Mouse (Mus musculus) CH12.LX (cell line): ENCODE results near the gene Fancc. TPM values are rescaled to one million over a fixed set of nuclear protein-coding genes. Genes with fewer than 3 reads are reported as not detected.

Source experiments
- DNase-seq: peaks from one replicate; pipeline ENCODE4 v3.0.0-alpha.2; 2013; ENCODE audit errors: extremely low read depth
- H3K27ac ChIP-seq: 2 replicates; pipeline ENCODE4 v1.5.1; 2012; ENCODE audit warnings: low read depth, mild to moderate bottlenecking, control low read depth, moderate library complexity; ENCODE audit not compliant: insufficient read depth
- H3K27me3 ChIP-seq: replicated peaks from 2 replicates; pipeline ENCODE3; 2012; ENCODE audit warnings: inconsistent platforms
- H3K36me3 ChIP-seq, 2 experiments: replicated peaks in 1 of 2; 2 replicates each; pipeline versions ENCODE3 to v1.6.1; 2012; ENCODE audit warnings: inconsistent platforms in 1 of 2, low read length in 1 of 2, mild to moderate bottlenecking in 1 of 2, mixed read lengths in 1 of 2, moderate library complexity in 1 of 2; ENCODE audit not compliant: control insufficient read depth in 1 of 2, insufficient read depth in 1 of 2
- H3K4me1 ChIP-seq, 2 experiments: 2 replicates each; pipeline ENCODE4 v1.6.1; 2012; ENCODE audit warnings: inconsistent platforms in 1 of 2, moderate library complexity in 1 of 2; ENCODE audit not compliant: insufficient read depth in 2 of 2, control insufficient read depth in 1 of 2
- H3K4me2 ChIP-seq: 2 replicates; pipeline ENCODE4 v1.6.1; 2012; ENCODE audit warnings: low read depth, mild to moderate bottlenecking, control low read depth; ENCODE audit not compliant: poor library complexity, insufficient read depth, severe bottlenecking
- H3K4me3 ChIP-seq, 3 experiments: fragments of 150-350 bp in 1 of 3; sonication (generic) in 1 of 3; replicated peaks in 1 of 3; 2 replicates each; pipeline versions ENCODE3 to v1.5.1; 2011 to 2012; ENCODE audit warnings: low read depth in 2 of 3, low read length in 2 of 3, mild to moderate bottlenecking in 2 of 3, moderate library complexity in 2 of 3, control low read depth in 1 of 3, improper control_type of control experiment in 1 of 3, inconsistent platforms in 1 of 3, mixed read lengths in 1 of 3; ENCODE audit not compliant: poor library complexity in 1 of 3
- H3K79me2 ChIP-seq: replicated peaks from 2 replicates; pipeline ENCODE4 v1.6.1; 2012; ENCODE audit warnings: mild to moderate bottlenecking, moderate library complexity; ENCODE audit not compliant: control insufficient read depth, poor library complexity, insufficient read depth, severe bottlenecking; ENCODE audit errors: extremely low read depth
- H3K9ac ChIP-seq: 2 replicates; pipeline ENCODE4 v1.6.1; 2012; ENCODE audit warnings: low read depth, mild to moderate bottlenecking, control low read depth, moderate library complexity; ENCODE audit not compliant: insufficient read depth
- H3K9me3 ChIP-seq: replicated peaks from 2 replicates; pipeline ENCODE3; 2012; ENCODE audit warnings: low read length, inconsistent platforms, mixed read lengths
- BHLHE40 ChIP-seq: IDR thresholded peaks from 2 replicates; pipeline ENCODE4 v1.6.1; 2011; ENCODE audit warnings: mild to moderate bottlenecking, low read depth, low read length, improper control_type of control experiment
- CHD2 ChIP-seq: IDR thresholded peaks from 2 replicates; pipeline ENCODE4 v1.6.1; 2011; ENCODE audit warnings: low read length, improper control_type of control experiment
- E2F4 ChIP-seq: IDR thresholded peaks from 2 replicates; pipeline ENCODE4 v1.6.1; 2011; ENCODE audit warnings: low read depth, low read length, improper control_type of control experiment; ENCODE audit not compliant: insufficient replicate concordance
- ELF1 ChIP-seq: IDR thresholded peaks from 2 replicates; pipeline ENCODE4 v1.6.1; 2014; ENCODE audit warnings: low read depth, mild to moderate bottlenecking, inconsistent platforms, low read length, improper control_type of control experiment
- EP300 ChIP-seq: IDR thresholded peaks from 2 replicates; pipeline ENCODE4 v1.6.1; 2011; ENCODE audit warnings: low read length, improper control_type of control experiment
- ETS1 ChIP-seq: conservative IDR thresholded peaks from 2 replicates; pipeline ENCODE4 v1.6.1; 2012; ENCODE audit warnings: low read depth, mild to moderate bottlenecking, inconsistent platforms, low read length, improper control_type of control experiment, moderate library complexity
- IRF4 ChIP-seq: IDR thresholded peaks from 2 replicates; pipeline ENCODE4 v1.6.1; 2014; ENCODE audit warnings: low read depth, mild to moderate bottlenecking, inconsistent platforms, low read length, improper control_type of control experiment
- JUN ChIP-seq: IDR thresholded peaks from 2 replicates; pipeline ENCODE4 v1.6.1; 2011; ENCODE audit warnings: low read depth, mild to moderate bottlenecking, low read length, improper control_type of control experiment, moderate library complexity; ENCODE audit not compliant: insufficient read depth
- JUND ChIP-seq: conservative IDR thresholded peaks from 2 replicates; pipeline ENCODE4 v1.6.1; 2011; ENCODE audit warnings: low read depth, low read length, improper control_type of control experiment
- MAFK ChIP-seq: IDR thresholded peaks from 2 replicates; pipeline ENCODE4 v1.6.1; 2011; ENCODE audit warnings: low read length, improper control_type of control experiment; ENCODE audit not compliant: insufficient replicate concordance
- MAX ChIP-seq: IDR thresholded peaks from 2 replicates; pipeline ENCODE4 v1.6.1; 2011; ENCODE audit warnings: low read length, improper control_type of control experiment
- MAZ ChIP-seq: IDR thresholded peaks from 2 replicates; pipeline ENCODE4 v1.6.1; 2012; ENCODE audit warnings: low read depth, mild to moderate bottlenecking, inconsistent platforms, low read length, improper control_type of control experiment, moderate library complexity
- MEF2A ChIP-seq: IDR thresholded peaks from 2 replicates; pipeline ENCODE4 v1.6.1; 2014; ENCODE audit warnings: low read depth, mild to moderate bottlenecking, inconsistent platforms, low read length, improper control_type of control experiment, borderline replicate concordance
- MXI1 ChIP-seq: IDR thresholded peaks from 2 replicates; pipeline ENCODE4 v1.6.1; 2011; ENCODE audit warnings: mild to moderate bottlenecking, low read depth, low read length, improper control_type of control experiment
- NELFE ChIP-seq: IDR thresholded peaks from 2 replicates; pipeline ENCODE4 v1.6.1; 2011; ENCODE audit warnings: low read depth, low read length, improper control_type of control experiment
- NRF1 ChIP-seq: IDR thresholded peaks from 2 replicates; pipeline ENCODE4 v1.6.1; 2014; ENCODE audit warnings: low read depth, mild to moderate bottlenecking, inconsistent platforms, low read length, improper control_type of control experiment, moderate library complexity
- PAX5 ChIP-seq: IDR thresholded peaks from 2 replicates; pipeline ENCODE4 v1.6.1; 2012; ENCODE audit warnings: low read length, inconsistent platforms, mixed read lengths
- POLR2A ChIP-seq: IDR thresholded peaks from 2 replicates; pipeline ENCODE4 v1.6.1; 2011; ENCODE audit warnings: low read depth, mild to moderate bottlenecking, improper control_type of control experiment, low read length
- POLR2AphosphoS2 ChIP-seq: IDR thresholded peaks from 2 replicates; pipeline ENCODE4 v1.6.1; 2011; ENCODE audit warnings: low read depth, low read length, improper control_type of control experiment
- TBP ChIP-seq: conservative IDR thresholded peaks from 2 replicates; pipeline ENCODE4 v1.6.1; 2011; ENCODE audit warnings: low read depth, low read length, improper control_type of control experiment
- UBTF ChIP-seq: IDR thresholded peaks from 2 replicates; pipeline ENCODE4 v1.6.1; 2012; ENCODE audit warnings: low read depth, mild to moderate bottlenecking, inconsistent platforms, low read length, improper control_type of control experiment, moderate library complexity
- dilution Hi-C: fragments of 300-500 bp; cut with MboI; formaldehyde crosslinking; loops from 2 replicates; pipeline ENCODE4 v1.14.3; 2020; ENCODE audit warnings: low sequenced_read_pairs; ENCODE audit not compliant: extremely low pct_unique_long_range_greater_than_20kb, extremely low pct_ligation_motif_present
- in situ Hi-C: fragments of 300-500 bp; cut with MboI; formaldehyde crosslinking; loops from 3 replicates; pipeline ENCODE4 v1.14.3; 2019; ENCODE audit warnings: low sequenced_read_pairs, low pct_ligation_motif_present, low pct_unique_long_range_greater_than_20kb, mixed read lengths
- polyA plus RNA-seq: library from polyadenylated mRNA; unstranded; fragments of >175 nt; gene quantifications from 2 replicates; pipeline ENCODE4 v1.2.1, GENCODE M21; 2012; ENCODE audit warnings: low read depth; ENCODE audit not compliant: insufficient read length
- total RNA-seq, 2 experiments: library from RNA; depleted of rRNA; stranded (reverse); fragments of 300-350 nt in 1 of 2; fragments of >200 nt in 1 of 2; gene quantifications; 2 replicates each; pipeline ENCODE4 v1.2.3; 2012 to 2014

Fancc gene
- total and polyA plus RNA-seq, 3 experiments: 8.2 to 12.4 (median 8.7) TPM

DNA sequence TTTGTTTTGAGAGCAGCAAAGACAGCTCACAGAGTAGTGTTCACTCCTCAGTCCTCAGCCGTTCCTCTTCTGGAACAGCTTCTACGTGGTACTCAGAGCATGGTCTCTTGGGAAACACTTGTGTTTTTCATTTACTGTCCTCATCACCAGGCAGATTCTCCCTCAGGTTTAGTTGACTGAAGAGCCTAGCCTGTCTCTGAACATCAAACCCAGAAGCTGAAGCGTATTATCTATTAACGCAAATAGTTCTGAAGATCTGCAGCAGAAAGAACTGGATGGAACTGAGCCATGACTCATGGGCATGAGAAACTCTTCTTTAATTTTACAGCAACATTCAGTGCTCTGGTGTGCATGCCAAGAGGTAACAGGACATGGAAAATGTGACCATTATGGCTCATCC is 147.0 kb downstream of the Fancc start:
- in situ Hi-C loops (no loop called here), dilution Hi-C loops (no loop called here)
- TF ChIP-seq MAZ (no peak), MEF2A (no peak), MAX (no peak)
- no peak overlapping the region for H3K4me2 ChIP-seq
- H3K4me3 ChIP-seq: no peak overlapping the region
- H3K9ac ChIP-seq: no peak overlapping the region
- no peak for DNase-seq
- H3K36me3 ChIP-seq: peaks cover 0 to 2% of the 10 kb centered on the region in 2 experiments
- no peaks in the 10 kb centered on the region for H3K9me3 ChIP-seq
- H3K27ac ChIP-seq: no peak overlapping the region
- no peaks in the 10 kb centered on the region for H3K79me2 ChIP-seq
- peaks cover 0 to 28% of the 10 kb centered on the region in 2 experiments; a peak in 2 of 4 replicates for H3K4me1 ChIP-seq
- no peaks in the 10 kb centered on the region for H3K27me3 ChIP-seq

DNA sequence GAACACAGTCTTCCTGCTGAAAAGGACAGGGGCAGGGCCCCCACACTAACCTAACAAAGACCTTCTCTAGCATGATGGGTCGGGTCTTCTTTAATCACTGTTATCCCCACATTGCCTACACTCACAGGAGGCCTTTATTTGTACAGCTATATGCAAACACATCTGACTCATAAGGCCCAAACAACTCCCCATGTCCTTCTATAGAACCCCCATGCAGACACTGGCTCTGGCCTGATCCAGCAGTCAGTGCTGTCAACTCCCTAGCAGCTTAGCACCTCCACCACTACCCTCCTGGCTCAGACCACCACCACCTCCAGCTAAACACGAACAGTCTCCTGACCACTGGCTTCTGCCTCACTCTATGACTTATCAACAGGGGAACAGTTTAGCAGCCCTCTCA is 149.4 kb downstream of the Fancc start:
- Histone ChIP-seq H3K27ac (no peak overlapping the region), H3K4me1 (peaks cover 5 to 41% of the 10 kb centered on the region in 2 experiments; a peak in 3 of 4 replicates), H3K9me3 (no peaks in the 10 kb centered on the region), H3K4me2 (no peak overlapping the region), H3K36me3 (peaks cover 2% of the 10 kb centered on the region in 2 experiments), H3K4me3 (no peak overlapping the region), H3K79me2 (no peaks in the 10 kb centered on the region), H3K27me3 (no peaks in the 10 kb centered on the region), H3K9ac (no peak overlapping the region)
- DNase-seq: no peak
- dilution Hi-C loops: no loop called here
- in situ Hi-C loops: loop anchor here (25.0 kb wide), 1 partner anchor 690 kb away; no protein-coding TSS in a partner anchor
- TF ChIP-seq NELFE: no peak
- TF ChIP-seq POLR2AphosphoS2: no peak
- no peak for TF ChIP-seq ELF1
- TF ChIP-seq UBTF: no peak
- no peak for TF ChIP-seq PAX5
- no peak for TF ChIP-seq JUN
- no peak for TF ChIP-seq JUND
- TF ChIP-seq CHD2: no peak
- no peak for TF ChIP-seq TBP
- no peak for TF ChIP-seq MXI1
- no peak for TF ChIP-seq EP300
- no peak for TF ChIP-seq NRF1
- TF ChIP-seq BHLHE40: no peak
- no peak for TF ChIP-seq ETS1
- no peak for TF ChIP-seq MAFK
- TF ChIP-seq MEF2A: no peak
- no peak for TF ChIP-seq IRF4
- TF ChIP-seq E2F4: no peak
- no peak for TF ChIP-seq POLR2A
